In the genomic region with DNA sequence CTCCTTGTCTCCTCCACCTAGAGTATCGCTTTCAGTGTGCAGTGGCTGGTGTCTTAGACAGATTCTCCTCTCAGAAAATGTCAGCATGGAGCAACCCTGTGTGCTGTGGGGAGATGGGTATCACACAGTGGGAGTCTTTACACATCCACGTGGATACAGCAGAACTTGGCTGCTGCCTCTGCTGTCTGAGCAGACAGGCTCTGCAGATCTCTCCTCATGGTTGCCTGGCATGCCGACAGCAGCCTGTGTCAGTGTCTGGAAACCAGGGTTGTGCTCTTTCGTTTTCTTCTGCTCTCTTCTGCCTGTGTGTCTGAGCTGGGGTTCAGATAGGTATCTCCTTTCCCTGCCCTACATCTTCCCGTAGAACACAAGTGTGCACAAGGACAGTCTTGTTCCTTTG, we compare ENCODE assay signal across 14 mouse cellular contexts.
DNase-seq lines count a peak whose midpoint lies in the region; ATAC-seq lines count a peak whose summit lies in the region.
"Had no signal": no experiment of that assay in that cellular context is flagged by ENCODE, and none has a peak within 500 bp of the region (broad histone marks: within the 10 kb centered on the region; RNA-seq: fewer than 3 reads in every experiment).

No protein-coding gene starts in this region.

- intact Hi-C loops in left cerebral cortex, postnatal 25 days (cut with DNase I): loop anchor here (5.0 kb wide), 1 partner anchor 192 kb away; no protein-coding TSS in a partner anchor
- intact Hi-C loops in left cerebral cortex, postnatal 36 days (cut with DNase I): loop anchor here (5.0 to 10.0 kb wide), 2 partner anchors 182 to 235 kb away; a partner anchor contains a TSS

- peak; percentile 21 to 43 for DNase-seq in left cerebral cortex, postnatal 25 days (ENCODE audit: low spot score in 2 of 2)
- DNase-seq in left cerebral cortex, postnatal 36 days (ENCODE audit: low spot score in 2 of 2): no peak
- peak; percentile 57 to 67 for DNase-seq in cerebellum, postnatal 14 days
- peak; percentile 36 to 47 for DNase-seq in layer of hippocampus, postnatal 10 days (ENCODE audit: low spot score in 2 of 2)
- DNase-seq in gastrocnemius, adult 8-10 months (ENCODE audit: low spot score in 2 of 2): no peak
- DNase-seq in c-Kit-positive CD71-positive TER-119-positive erythroid progenitor cells, embryonic 14.5 days (ENCODE audit: low spot score): no peak
- DNase-seq: heart, adult 18-20 months; kidney, postnatal 10 days; lung, postnatal 4 days; midbrain, embryonic 14.5 days; thymus, postnatal 4 days had no signal

- no peak for ATAC-seq in megakaryocyte, adult 5-6 weeks (ENCODE audit: poor library complexity, severe bottlenecking)
- ATAC-seq: inflammation-experienced regulatory T-cells, adult 6 months; Patski had no signal

Comparison
In these comparisons a context has a peak if more than half of its experiments do, and no peak if none do; other contexts are left out.
1. DNase-seq: peak in left cerebral cortex, postnatal 25 days (2 of 2), cerebellum, postnatal 14 days (2 of 2) and layer of hippocampus, postnatal 10 days (2 of 2); none in left cerebral cortex, postnatal 36 days (0 of 2), gastrocnemius, adult 8-10 months (0 of 2) and c-Kit-positive CD71-positive TER-119-positive erythroid progenitor cells, embryonic 14.5 days (single experiment).